Mouse (Mus musculus) urinary bladder, postnatal 10 days (tissue): ENCODE results near the gene Zfp408.
"Not testable (repeated sequence)": the region's sequence is repeated elsewhere in the genome, so short reads cannot be mapped to it uniquely, and the experiment has no call there.

Experiments used
- DNase-seq: peaks from one replicate; pipeline ENCODE4 v3.0.0; 2022; ENCODE audit warnings: low spot score

Zfp408 gene

GRCm38 (mm10) chr2:91651458-91652258, 2.1 kb upstream of the Zfp408 start:
- DNase-seq: no peak

- no peak for DNase-seq
Observed at GRCm38 (mm10) chr2:91650360-91650995, 887 bp upstream of the Zfp408 start.

GRCm38 (mm10) chr2:91649152-91649551, 439 bp downstream of the Zfp408 start:
- no peak for DNase-seq

GRCm38 (mm10) chr2:91646733-91647132, 2.9 kb downstream of the Zfp408 start:
- no peak for DNase-seq

GRCm38 (mm10) chr2:91645811-91646210, 3.8 kb downstream of the Zfp408 start:
- no peak for DNase-seq

- DNase-seq: no peak
Observed at GRCm38 (mm10) chr2:91645354-91645753, 4.2 kb downstream of the Zfp408 start.

- no peak for DNase-seq
Observed at GRCm38 (mm10) chr2:91644021-91644420, 5.6 kb downstream of the Zfp408 start.

- no peak for DNase-seq
Observed at GRCm38 (mm10) chr2:91642825-91643415, 6.7 kb downstream of the Zfp408 start.

GRCm38 (mm10) chr2:91638931-91639330, 10.7 kb downstream of the Zfp408 start:
- DNase-seq: no peak

- no peak for DNase-seq
Observed at GRCm38 (mm10) chr2:91636727-91637338, 12.8 kb downstream of the Zfp408 start.

GRCm38 (mm10) chr2:91636229-91636628, 13.4 kb downstream of the Zfp408 start, which contains the start of gene F2:
F2 (minus strand) TSS chr2:91636414.
- no peak for DNase-seq

GRCm38 (mm10) chr2:91635486-91635885, 14.1 kb downstream of the Zfp408 start:
- DNase-seq: no peak

- DNase-seq: no peak
Observed at GRCm38 (mm10) chr2:91634841-91635240, 14.8 kb downstream of the Zfp408 start.

- DNase-seq: no peak
Observed at GRCm38 (mm10) chr2:91633334-91633977, 16.1 kb downstream of the Zfp408 start.

- DNase-seq: no peak
Observed at GRCm38 (mm10) chr2:91632316-91632715, 17.3 kb downstream of the Zfp408 start.

- DNase-seq: no peak
Observed at GRCm38 (mm10) chr2:91631826-91632225, 17.8 kb downstream of the Zfp408 start.

- no peak for DNase-seq
Observed at GRCm38 (mm10) chr2:91630384-91630783, 19.2 kb downstream of the Zfp408 start.

GRCm38 (mm10) chr2:91629682-91630081, 19.9 kb downstream of the Zfp408 start:
- no peak for DNase-seq

- DNase-seq: no peak
Observed at GRCm38 (mm10) chr2:91628171-91628570, 21.4 kb downstream of the Zfp408 start.

GRCm38 (mm10) chr2:91627486-91627885, 22.1 kb downstream of the Zfp408 start:
- DNase-seq: no peak

- DNase-seq: not testable (repeated sequence)
Observed at GRCm38 (mm10) chr2:91623366-91623765, 26.2 kb downstream of the Zfp408 start.

- DNase-seq: no peak
Observed at GRCm38 (mm10) chr2:91622356-91622755, 27.2 kb downstream of the Zfp408 start.
